Comparison of ENCODE assay signal across 8 mouse cellular contexts in genomic region chr17:27908888-27909621, GRCm38 (mm10). TPM values are rescaled to one million over a fixed set of nuclear protein-coding genes. Genes with fewer than 3 reads are reported as not detected.
DNase-seq lines count a peak whose midpoint lies in the region; ATAC-seq and TF ChIP-seq lines count a peak whose summit lies in the region.

TSS of gene Anks1 (plus strand) at chr17:27909306.

- ATAC-seq in forebrain, postnatal 0 days = peak; percentile 88

- H3K9ac ChIP-seq in MEL (ENCODE audit: control insufficient read depth, low read depth, low read length, poor library complexity, severe bottlenecking) = peak within 1 kb of the TSS; percentile 85
- peak within 1 kb of the TSS; percentile 77 for H3K9ac ChIP-seq in forebrain, postnatal 0 days

- no peak for TF ChIP-seq RAD21 in MEL (IDR thresholded peaks at IDR 0.05; ENCODE audit: low read depth, low read length)

- H3K27ac ChIP-seq in MEL (ENCODE audit: control insufficient read depth, low read depth, low read length) = peak within 1 kb of the TSS; percentile 47
- H3K27ac ChIP-seq in forebrain, postnatal 0 days (ENCODE audit: low read depth, low read length) = peak within 1 kb of the TSS; percentile 93

- H3K27me3 ChIP-seq in MEL (ENCODE audit: control insufficient read depth in 1 of 2, insufficient read depth in 2 of 2, low read length in 2 of 2) = no peaks in the 10 kb centered on the region
- H3K27me3 ChIP-seq in forebrain, postnatal 0 days (ENCODE audit: insufficient read depth, low read length) = no peaks in the 10 kb centered on the region

- H3K4me1 ChIP-seq in MEL (ENCODE audit: control insufficient read depth in 1 of 2, insufficient read depth in 2 of 2, low read length in 2 of 2) = peaks cover 0 to 3% of the 10 kb centered on the region in 2 experiments; a peak in 3 of 4 replicates
- H3K4me1 ChIP-seq in forebrain, postnatal 0 days (ENCODE audit: insufficient read depth) = peaks cover 18% of the 10 kb centered on the region; the same call in 1 of the 2 replicates

- H3K36me3 ChIP-seq in MEL (ENCODE audit: control insufficient read depth in 1 of 2, insufficient read depth in 2 of 2, low read length in 2 of 2) = peaks cover 0 to 10% of the 10 kb centered on the region in 2 experiments; a peak in 1 of 4 replicates
- H3K36me3 ChIP-seq in forebrain, postnatal 0 days (ENCODE audit: insufficient read depth) = peaks cover 12% of the 10 kb centered on the region

- under 1% methylated on average over 54 of the region's 78 CpGs for WGBS in forebrain, postnatal 0 days

- peak; percentile 44 to 51; a peak in 1 of 4 replicates for TF ChIP-seq POLR2A in MEL (IDR thresholded peaks at IDR 0.05; ENCODE audit: control insufficient read depth in 1 of 2, insufficient read depth in 1 of 2, low read depth in 1 of 2, low read length in 2 of 2, poor library complexity in 1 of 2)

- peak within 1 kb of the TSS; percentile 88 to 89 for H3K4me3 ChIP-seq in MEL (ENCODE audit: control insufficient read depth in 1 of 2, insufficient read depth in 1 of 2, low read depth in 2 of 2, low read length in 2 of 2)
- H3K4me3 ChIP-seq in forebrain, postnatal 0 days (ENCODE audit: low read depth, low read length) = peak within 1 kb of the TSS; percentile 96

- H3K4me2 ChIP-seq in forebrain, postnatal 0 days (ENCODE audit: low read depth) = peak within 1 kb of the TSS; percentile 79

- no peak; a peak in 2 of 6 replicates for TF ChIP-seq CTCF in MEL (IDR thresholded peaks at IDR 0.05 in 2 of 3, conservative IDR thresholded peaks at IDR 0.05 in 1 of 3; ENCODE audit: control insufficient read depth in 1 of 3, insufficient read depth in 1 of 3, low read depth in 2 of 3, low read length in 3 of 3, poor library complexity in 1 of 3, severe bottlenecking in 1 of 3)
- TF ChIP-seq CTCF in forebrain, postnatal 0 days (IDR thresholded peaks at IDR 0.05; ENCODE audit: low read depth) = no peak; the same call in 1 of the 2 replicates

- H3K79me2 ChIP-seq in MEL (ENCODE audit: control insufficient read depth, insufficient read depth, low read length, poor library complexity) = peaks cover 25% of the 10 kb centered on the region

- peak; percentile 87 for DNase-seq in MEL (ENCODE audit: low read depth, low spot score)
- DNase-seq in cerebellum, adult 18-20 months = peak; percentile 76 to 94
- DNase-seq in forebrain, postnatal 0 days = peak; percentile 95
- DNase-seq in heart, postnatal 4 days = peak; percentile 90
- DNase-seq in layer of hippocampus, postnatal 10 days (ENCODE audit: low spot score in 2 of 2) = peak; percentile 84 to 88
- DNase-seq in lung, postnatal 10 days = peak; percentile 89
- DNase-seq in ovary, postnatal 36 days (ENCODE audit: low spot score) = peak; percentile 89
- DNase-seq in thymus, postnatal 25 days = peak; percentile 92

- no peak for TF ChIP-seq EP300 in MEL (IDR thresholded peaks at IDR 0.05; ENCODE audit: low read depth in 1 of 2, low read length in 2 of 2)

- H3K9me3 ChIP-seq in MEL (replicated peaks; ENCODE audit: insufficient read depth, low read length) = no peaks in the 10 kb centered on the region
- H3K9me3 ChIP-seq in forebrain, postnatal 0 days (ENCODE audit: low read length) = no peaks in the 10 kb centered on the region

TF ChIP-seq in MEL, 35 proteins besides CTCF, POLR2A, EP300 and RAD21:
- TF ChIP-seq E2F4 (IDR thresholded peaks at IDR 0.05; ENCODE audit: borderline replicate concordance, low read depth, low read length) = no peak
- TF ChIP-seq KAT2A (conservative IDR thresholded peaks at IDR 0.05; ENCODE audit: low read depth, low read length) = no peak
- TF ChIP-seq ETS1 (IDR thresholded peaks at IDR 0.05; ENCODE audit: low read depth, low read length) = peak; percentile 35; the same call in 1 of the 2 replicates
- TF ChIP-seq TCF12 (IDR thresholded peaks at IDR 0.05; ENCODE audit: low read depth, low read length) = peak; percentile 22; the same call in 1 of the 2 replicates
- no peak for TF ChIP-seq CHD1 (IDR thresholded peaks at IDR 0.05; ENCODE audit: low read depth, low read length)
- no peak for TF ChIP-seq SMC3 (IDR thresholded peaks at IDR 0.05; ENCODE audit: low read depth, low read length)
- no peak for TF ChIP-seq MYC (IDR thresholded peaks at IDR 0.05; ENCODE audit: low read depth, low read length)
- peak; percentile 33; the same call in 1 of the 2 replicates for TF ChIP-seq NELFE (IDR thresholded peaks at IDR 0.05; ENCODE audit: low read depth, low read length)
- TF ChIP-seq MXI1 (IDR thresholded peaks at IDR 0.05; ENCODE audit: low read depth, low read length) = no peak; the same call in 1 of the 2 replicates
- no peak for TF ChIP-seq ZNF384 (IDR thresholded peaks at IDR 0.05; ENCODE audit: low read depth, low read length)
- no peak for TF ChIP-seq MAFK (IDR thresholded peaks at IDR 0.05; ENCODE audit: borderline replicate concordance, low read depth, low read length)
- TF ChIP-seq ZKSCAN1 (IDR thresholded peaks at IDR 0.05; ENCODE audit: low read depth, low read length) = no peak
- TF ChIP-seq ZC3H11A (IDR thresholded peaks at IDR 0.05; ENCODE audit: low read depth, low read length) = no peak
- TF ChIP-seq JUND (IDR thresholded peaks at IDR 0.05; ENCODE audit: low read depth, low read length) = no peak
- TF ChIP-seq TBP (IDR thresholded peaks at IDR 0.05; ENCODE audit: low read depth, low read length) = no peak
- no peak for TF ChIP-seq UBTF (IDR thresholded peaks at IDR 0.05; ENCODE audit: borderline replicate concordance, insufficient read depth, low read depth, low read length)
- TF ChIP-seq GATA1 (IDR thresholded peaks at IDR 0.05; ENCODE audit: low read depth, low read length) = no peak
- no peak for TF ChIP-seq MYB (IDR thresholded peaks at IDR 0.05; ENCODE audit: low read depth, low read length)
- no peak for TF ChIP-seq MAX (IDR thresholded peaks at IDR 0.05; ENCODE audit: low read length)
- TF ChIP-seq NRF1 (IDR thresholded peaks at IDR 0.05; ENCODE audit: insufficient read depth, low read depth, low read length, poor library complexity, severe bottlenecking) = peak; percentile 64
- TF ChIP-seq RCOR1 (IDR thresholded peaks at IDR 0.05; ENCODE audit: low read depth, low read length) = no peak
- TF ChIP-seq USF1 (IDR thresholded peaks at IDR 0.05; ENCODE audit: low read depth, low read length) = no peak
- no peak for TF ChIP-seq BHLHE40 (IDR thresholded peaks at IDR 0.05; ENCODE audit: borderline replicate concordance, low read depth, low read length)
- TF ChIP-seq ELF1 (IDR thresholded peaks at IDR 0.05; ENCODE audit: low read depth, low read length) = peak; percentile 87
- no peak; the same call in 1 of the 2 replicates for TF ChIP-seq POLR2AphosphoS2 (IDR thresholded peaks at IDR 0.05; ENCODE audit: low read length)
- no peak for TF ChIP-seq TAL1 (IDR thresholded peaks at IDR 0.05; ENCODE audit: low read length)
- TF ChIP-seq SIN3A (IDR thresholded peaks at IDR 0.05; ENCODE audit: low read length) = peak; percentile 52
- no peak for TF ChIP-seq GABPA (IDR thresholded peaks at IDR 0.05; ENCODE audit: low read depth, low read length)
- TF ChIP-seq USF2 (IDR thresholded peaks at IDR 0.05; ENCODE audit: borderline replicate concordance in 1 of 2, insufficient read depth in 1 of 2, low read depth in 1 of 2, low read length in 2 of 2) = no peak
- TF ChIP-seq MAZ (IDR thresholded peaks at IDR 0.05; ENCODE audit: low read depth, low read length) = peak; percentile 99
- no peak for TF ChIP-seq MEF2A (IDR thresholded peaks at IDR 0.05; ENCODE audit: extremely low read depth, insufficient replicate concordance, low read depth, low read length, poor library complexity, severe bottlenecking)
- TF ChIP-seq CHD2 (IDR thresholded peaks at IDR 0.05; ENCODE audit: low read length) = no peak
- TF ChIP-seq POLR2AphosphoS5 (IDR thresholded peaks at IDR 0.05; ENCODE audit: borderline replicate concordance, low read depth, low read length) = no peak
- TF ChIP-seq ZMIZ1 (IDR thresholded peaks at IDR 0.05; ENCODE audit: low read depth, low read length) = no peak
- TF ChIP-seq HCFC1 (IDR thresholded peaks at IDR 0.05; ENCODE audit: low read depth, low read length) = peak; percentile 73
TF ChIP-seq in MEL: peak in this region for 8.

RNA-seq across cellular contexts. Expression of gene Anks1, which starts in this region (rescaled TPM):
- total RNA-seq in MEL (2012; rRNA removed) = 11.6 and 11.9 TPM in 2 replicates
- 10 to 100 TPM in 1 of 2 experiments, not detected in 1; 15.9 TPM for polyA plus RNA-seq in MEL (2012; ENCODE audit: insufficient read depth in 1 of 2, insufficient read length in 2 of 2, low read depth in 1 of 2, low replicate concordance in 2 of 2, missing spikeins in 1 of 2)
- total RNA-seq in forebrain, postnatal 0 days (2014; rRNA removed) = 45.0 and 67.4 TPM in 2 replicates
- polyA plus RNA-seq in forebrain, postnatal 0 days (2015; fragmentation: Nextera tagmentation; extraction: Ambion mirVana) = 16.8 and 21.1 TPM in 2 replicates
- 10 to 100 TPM; 54.2 to 59.2 TPM for total RNA-seq in heart, postnatal 4 days (2021)
- 10 to 100 TPM; 40.2 to 46.0 TPM for total RNA-seq in layer of hippocampus, postnatal 10 days (2021)

Comparison
In these comparisons a context has a peak if more than half of its experiments do, and no peak if none do; other contexts are left out.
1. Peak in every context shown above with its lines: DNase-seq, ATAC-seq, H3K4me3 ChIP-seq and H3K27ac ChIP-seq.